Mouse (Mus musculus) heart, adult 8-10 months (tissue): ENCODE data around the gene Cdc42ep2. TPM values are rescaled to one million over a fixed set of nuclear protein-coding genes. Genes with fewer than 3 reads are reported as not detected.

Source experiments
- DNase-seq: peaks from one replicate; pipeline ENCODE4 v3.0.0; 2022; ENCODE audit warnings: low spot score
- total RNA-seq, 4 experiments: library from RNA; stranded (reverse); gene quantifications; 2 replicates each; pipeline ENCODE4 v1.2.4; 2022

Cdc42ep2 gene
- 1 to 10 TPM; 6.0 to 9.7 (median 8.9) TPM for total RNA-seq

DNA sequence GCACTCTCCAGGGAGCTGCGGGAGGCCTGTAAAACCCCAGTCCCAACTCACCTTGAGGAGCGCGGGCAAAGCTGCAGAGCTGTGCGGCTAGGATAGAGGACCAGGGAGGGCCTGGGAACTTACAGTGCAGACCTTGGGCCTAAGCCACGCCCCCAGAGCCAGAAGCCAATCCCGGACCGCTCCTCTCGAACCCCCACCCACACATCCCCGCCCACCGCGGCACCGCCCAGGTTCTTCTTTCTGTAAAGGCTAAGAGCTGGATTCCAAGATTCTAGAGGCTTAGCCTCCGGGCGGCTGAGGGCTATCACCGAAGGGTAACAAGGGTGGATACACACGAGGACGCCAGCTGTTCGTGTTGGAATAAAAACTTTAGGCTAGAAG, at the start of gene Cdc42ep2:
Gene Cdc42ep2 (minus strand): TSS at position 104 of the 381 bp plus-strand sequence.
- DNase-seq = peak; percentile 97

DNA sequence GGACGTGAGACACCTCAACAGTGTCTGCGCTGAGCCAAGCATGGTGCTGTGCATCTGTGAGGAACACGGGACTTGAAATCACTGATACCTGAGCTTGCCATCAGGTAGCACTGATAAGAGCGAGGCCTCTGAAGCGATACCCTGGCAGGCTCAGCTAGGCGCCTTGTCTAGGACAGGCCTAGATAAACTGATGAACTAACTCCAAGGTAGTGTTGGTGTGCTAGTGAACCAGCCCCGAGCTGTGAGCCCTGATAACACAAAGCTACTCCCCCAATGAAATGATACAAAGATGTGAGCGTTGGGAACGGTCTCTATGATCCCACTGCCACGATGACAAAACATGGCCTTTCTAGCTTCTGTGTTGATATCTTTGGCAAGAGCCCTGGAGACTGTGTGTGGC, 43.0 kb upstream of the Cdc42ep2 start:
- DNase-seq = no peak

DNA sequence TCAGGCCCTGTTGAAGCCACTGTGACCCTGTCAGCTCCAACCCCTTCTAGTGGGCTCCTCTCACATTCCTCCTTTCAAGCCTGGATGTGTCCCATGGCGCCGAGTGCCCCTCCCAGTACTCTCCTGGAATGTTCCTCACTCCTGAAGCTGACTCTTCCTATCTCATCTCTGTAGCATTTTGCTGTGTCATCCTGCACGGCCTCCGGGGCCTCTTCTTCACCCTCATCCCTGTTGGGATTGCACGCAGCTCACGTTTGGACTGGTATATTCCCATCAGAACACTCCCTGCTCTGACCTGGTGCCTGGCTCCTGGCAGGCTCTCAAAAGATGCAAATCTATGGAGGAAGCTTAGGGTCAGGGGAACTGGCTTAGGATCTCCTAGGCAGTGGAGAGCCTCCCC, 42.2 kb upstream of the Cdc42ep2 start:
- DNase-seq = no peak

DNA sequence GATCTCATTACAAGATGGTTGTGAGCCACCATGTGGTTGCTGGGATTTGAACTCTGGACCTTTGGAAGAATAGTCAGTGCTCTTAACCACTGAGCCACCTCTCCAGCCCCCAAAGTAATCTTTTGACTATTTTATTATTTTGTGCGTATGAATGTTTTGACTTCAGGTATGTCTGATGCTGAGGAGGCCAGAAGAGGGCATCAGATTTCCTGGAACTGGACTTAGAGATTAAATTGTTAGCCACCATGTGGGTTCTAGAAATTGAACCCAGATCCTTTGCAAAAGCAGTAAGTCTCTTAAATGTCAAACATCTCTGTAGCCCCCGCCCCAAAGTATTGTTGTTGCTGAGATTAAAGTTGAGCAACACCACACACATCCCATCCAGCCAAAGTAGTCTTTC, 41.3 kb upstream of the Cdc42ep2 start:
- no peak for DNase-seq

DNA sequence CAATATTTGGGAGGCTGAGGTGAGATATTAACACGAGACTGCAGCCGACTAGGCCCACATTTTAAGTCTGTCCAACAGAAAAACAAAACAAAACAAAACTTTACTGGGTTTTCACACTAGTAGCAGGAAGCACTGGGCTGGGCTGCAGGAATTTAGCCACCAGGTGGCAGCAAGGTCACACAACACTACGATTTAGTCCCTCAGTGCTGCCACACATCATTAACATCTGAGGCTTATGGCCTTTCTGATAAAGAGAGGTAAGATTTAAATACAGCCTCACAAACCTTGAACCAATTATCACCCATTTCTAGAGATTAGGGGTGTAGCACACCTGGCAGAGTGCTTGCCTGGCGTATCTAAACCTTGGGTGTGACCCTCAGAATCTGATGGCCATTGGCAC, 40.7 kb upstream of the Cdc42ep2 start:
- peak; percentile 69 for DNase-seq

DNA sequence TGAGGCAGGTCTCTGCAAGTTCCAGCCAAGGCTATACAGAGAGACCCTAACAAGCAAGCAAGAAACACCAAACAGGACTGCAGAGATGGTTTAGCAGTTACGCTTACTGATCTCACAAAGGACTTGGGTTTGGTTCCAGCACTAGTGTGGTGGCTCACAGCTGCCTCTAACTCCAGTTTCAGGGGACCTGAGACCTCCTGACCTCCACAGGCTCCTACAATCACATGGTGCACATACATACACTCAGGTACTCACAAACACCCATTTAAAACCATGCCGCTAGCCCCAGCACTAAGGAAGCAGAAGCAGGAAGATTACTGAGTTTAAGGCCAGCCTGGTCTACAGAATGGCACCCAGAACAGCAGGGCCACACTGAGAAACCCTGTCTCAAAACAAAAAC, 40.2 kb upstream of the Cdc42ep2 start:
- DNase-seq = no peak

DNA sequence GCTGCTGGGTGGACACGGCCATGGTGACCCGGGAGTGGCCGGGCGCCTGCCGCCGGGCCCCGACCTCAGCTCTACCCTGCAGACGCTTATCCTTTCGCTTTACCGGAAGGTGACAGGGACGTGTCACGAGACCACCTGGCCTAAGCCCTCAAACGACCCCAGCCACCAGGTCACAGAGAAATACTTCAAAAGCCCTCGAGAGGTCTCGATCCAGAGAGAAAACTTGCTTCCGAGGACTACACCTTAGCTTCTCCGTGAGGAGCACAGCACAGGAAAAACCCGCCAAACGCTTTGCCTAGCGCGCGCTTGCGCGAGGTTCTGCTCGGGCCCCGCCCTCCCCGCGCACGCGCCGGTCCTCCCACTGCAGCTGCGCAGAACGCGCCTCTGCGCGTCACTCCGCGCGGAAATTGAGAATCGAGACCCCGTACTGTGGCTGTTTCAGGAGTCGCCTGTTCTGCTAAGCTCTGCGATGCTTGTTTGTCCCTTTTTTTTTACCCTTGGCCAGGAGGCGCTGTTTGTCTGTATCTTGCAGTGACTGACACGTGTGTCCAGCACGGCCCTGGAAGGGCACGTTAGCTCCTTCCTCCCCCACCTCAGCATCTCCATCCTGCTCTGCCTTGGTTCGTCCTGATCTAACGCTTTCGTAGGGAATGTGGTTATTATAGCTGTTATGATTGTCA, 39.4 kb upstream of the Cdc42ep2 start, which contains the start of gene Pola2:
Gene Pola2 (minus strand): TSS at position 320 of the 680 bp plus-strand sequence.
- DNase-seq = peak; percentile 89

DNA sequence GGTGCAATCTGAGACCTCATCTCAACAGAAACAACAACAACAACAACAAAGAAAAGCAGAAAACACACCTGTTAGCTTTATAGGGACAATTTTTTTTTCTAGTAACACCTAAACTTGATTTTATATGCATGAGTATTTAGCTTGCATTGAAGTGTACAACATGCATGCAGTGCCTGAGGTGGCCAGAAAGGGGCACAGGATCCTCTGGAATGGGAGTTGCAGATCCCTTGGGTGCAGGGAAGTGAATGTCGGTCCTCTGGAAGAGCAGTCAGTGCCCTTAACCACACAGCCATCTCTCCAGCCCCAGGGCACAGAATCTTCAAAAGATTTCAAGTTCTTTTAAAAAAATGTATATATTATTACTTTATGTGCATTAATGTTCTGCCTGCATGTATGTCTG, 38.0 kb upstream of the Cdc42ep2 start:
- no peak for DNase-seq

DNA sequence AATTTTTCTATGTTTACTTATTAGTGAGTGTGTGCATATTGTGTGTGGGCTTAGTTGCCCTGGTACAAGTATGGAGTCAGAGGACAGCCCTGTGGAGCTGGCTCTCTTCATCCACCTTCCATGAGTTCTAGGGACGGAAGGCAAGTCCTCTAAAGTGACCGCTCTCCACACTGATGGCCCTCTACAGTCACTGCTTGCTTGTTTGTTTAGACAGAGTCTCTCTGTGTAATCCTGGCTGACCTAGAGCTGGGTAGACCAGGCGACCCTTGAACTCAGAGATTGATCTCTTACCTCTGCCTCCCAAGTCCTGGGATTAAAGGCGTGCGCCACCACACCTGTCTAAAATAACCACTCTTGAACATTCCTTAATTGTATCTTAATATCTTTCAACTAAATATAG, 32.8 kb upstream of the Cdc42ep2 start:
- DNase-seq = no peak

DNA sequence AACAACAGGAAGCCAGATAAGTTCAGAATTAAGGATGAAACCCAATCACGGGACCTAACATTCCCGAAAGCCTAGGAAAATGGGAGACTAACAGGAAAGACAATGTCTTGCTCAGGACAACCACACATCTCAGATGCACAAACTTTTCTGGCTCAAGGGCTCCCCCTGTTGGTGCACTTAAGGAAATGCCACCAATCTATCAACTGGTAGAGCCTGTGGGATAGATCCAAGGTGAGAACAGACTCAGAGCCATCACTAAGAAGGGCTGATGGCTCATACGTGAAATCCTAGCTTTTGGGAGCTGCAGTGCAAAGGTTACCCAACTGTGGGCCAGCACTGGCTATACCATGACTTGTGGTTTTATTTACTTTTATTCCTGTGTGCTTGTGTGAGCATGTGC, 32.1 kb upstream of the Cdc42ep2 start:
- peak; percentile 89 for DNase-seq

DNA sequence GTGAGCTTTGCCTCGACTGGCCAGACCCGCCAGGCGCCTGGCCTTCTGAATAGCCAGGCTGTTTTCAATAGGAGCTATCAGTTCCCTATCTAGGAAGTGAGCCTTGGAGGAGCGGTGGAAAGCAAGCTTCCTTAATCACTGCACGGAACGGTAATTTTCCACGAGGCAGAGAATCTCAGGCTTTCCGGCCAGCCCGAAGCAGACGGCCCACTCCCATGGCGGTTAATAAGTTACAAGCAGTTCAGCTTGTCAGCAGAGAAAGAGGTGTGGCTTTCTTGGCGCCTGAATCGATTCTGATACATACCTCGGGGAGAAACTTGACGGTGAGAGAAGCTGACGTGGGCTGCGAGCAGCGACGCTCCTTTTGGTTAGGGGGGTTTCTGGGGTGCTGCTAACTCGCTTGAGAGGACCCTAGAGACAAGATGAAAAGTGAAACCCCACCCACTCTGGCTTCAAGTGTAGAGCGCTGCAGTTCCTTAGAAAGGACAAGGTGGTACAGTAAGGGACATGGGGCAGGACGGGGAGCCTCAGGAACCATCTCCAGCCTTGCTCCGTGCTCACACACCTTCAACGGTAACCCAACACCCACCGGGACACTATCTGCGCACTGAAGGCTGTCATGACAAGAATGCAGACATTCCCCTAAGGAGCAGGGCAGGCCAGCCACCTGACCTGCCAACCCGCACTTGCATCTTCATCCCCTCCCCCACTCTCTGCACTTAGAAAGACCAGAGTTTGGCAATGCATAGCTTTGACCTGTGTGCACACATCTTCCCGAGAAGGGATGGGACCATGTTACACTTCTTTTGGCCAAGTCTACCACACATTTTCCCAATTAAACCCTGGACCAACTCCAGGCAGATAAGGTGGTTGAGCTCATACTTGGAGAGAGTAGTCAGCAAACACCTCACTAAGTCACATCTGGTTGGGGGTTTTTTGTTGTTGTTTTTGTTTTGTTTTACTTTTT, 31.4 kb upstream of the Cdc42ep2 start:
- DNase-seq = peak; percentile 73

DNA sequence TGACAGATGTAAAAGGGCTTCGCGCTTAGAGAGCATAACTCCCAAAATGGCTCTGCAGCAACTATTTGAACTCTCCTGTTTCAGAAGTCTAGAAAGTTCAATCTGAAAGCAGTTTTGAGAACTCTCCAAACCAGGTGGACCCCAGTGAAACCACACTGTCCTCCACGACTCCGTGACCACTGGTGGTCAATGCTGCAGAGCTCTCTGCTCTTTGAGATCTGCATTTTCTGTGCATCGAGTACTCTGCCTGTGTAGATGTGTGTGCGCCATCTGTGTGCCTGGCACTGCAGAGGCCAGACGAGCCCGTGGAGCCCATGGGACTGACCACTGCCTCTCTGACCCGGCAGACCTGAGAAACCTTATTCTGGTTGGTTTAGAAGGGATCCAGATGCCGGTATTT, 30.3 kb upstream of the Cdc42ep2 start:
- no peak for DNase-seq

DNA sequence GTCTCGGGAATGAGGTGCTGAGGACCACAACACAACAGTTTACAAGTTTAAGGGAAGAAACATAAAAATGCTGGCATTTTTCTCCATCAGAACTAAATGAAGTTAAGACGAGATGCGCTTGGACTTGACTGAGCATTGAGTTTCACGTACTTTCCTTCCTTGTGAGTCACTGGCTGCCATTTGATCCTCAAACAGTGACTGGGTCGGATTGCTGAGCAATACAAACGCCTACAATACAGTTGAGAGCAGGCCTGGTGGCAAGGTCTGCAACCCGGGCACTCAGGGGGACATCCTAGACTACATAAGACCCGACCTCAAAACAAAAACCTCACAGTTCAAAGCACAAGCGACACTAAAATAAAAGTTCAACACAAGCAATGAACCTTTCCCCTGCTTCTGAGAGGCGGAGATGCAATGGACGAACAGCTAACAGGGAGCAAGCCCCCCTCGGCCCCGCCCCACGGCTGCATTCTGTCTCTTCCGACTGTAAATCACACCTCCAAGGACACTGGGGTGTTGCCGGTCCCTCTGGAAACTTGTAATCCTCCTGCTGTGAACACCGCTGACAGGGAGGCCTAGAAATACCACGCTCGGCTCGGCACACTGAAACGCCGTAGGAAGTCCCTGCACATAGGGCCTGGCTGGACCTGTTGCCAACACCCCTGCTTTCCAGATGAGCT, 29.6 kb upstream of the Cdc42ep2 start:
- no peak for DNase-seq

DNA sequence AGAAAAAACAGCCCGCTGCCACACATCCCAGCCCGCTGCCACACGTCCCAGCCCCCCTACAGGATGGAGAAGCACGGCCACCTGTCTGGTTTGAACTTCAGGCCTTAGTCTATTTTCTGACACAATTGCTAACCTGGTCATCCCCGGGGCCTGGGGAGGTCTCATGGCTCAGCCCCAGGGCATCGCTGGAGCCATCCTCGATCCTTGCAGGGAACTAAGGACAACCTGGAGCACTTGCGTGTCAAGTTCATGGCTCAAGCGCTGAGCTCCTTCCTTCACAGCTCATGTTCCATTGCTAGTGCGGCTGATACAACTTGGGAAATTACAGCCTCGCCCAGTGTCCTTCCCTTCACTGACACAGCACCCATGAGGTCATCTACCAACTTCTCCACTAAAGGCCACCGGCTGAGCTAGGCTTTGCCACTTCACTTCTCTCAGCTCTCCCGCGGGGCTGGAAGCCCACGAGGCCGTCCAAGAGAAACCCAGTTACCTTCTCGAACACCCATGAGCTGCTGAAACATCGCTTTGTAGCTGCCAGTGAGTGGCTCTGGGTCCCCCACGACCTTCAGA, 28.7 kb upstream of the Cdc42ep2 start:
- no peak for DNase-seq

DNA sequence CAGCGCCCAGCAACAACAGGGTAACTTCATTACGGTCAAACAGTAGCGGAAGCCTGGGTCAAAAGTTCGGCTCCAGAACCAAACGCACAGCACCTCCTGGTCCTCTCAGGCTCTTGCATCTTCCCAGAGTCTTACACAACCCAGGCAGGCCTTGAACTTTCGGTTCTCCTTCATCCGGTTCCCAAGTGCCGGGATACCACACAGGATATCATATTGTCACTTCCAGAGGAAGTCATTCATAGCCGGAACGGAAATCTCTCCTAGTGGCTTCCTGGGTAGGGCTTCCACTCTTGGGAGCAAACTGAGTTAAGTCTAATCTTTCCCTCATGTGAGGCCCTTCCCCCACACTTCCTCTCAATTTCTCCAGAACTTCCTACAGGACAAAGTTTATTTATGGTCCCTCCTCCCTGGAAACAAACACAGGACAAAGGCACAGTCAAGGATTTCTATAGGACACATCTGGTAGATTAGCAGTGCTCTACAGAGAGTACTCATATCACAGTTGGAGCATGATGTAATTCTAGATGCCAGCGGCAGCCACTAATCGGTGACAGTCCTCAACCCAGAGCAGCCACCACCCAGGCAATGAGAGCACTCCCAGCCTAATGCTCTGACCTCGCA, 27.6 kb upstream of the Cdc42ep2 start:
- peak; percentile 94 for DNase-seq

DNA sequence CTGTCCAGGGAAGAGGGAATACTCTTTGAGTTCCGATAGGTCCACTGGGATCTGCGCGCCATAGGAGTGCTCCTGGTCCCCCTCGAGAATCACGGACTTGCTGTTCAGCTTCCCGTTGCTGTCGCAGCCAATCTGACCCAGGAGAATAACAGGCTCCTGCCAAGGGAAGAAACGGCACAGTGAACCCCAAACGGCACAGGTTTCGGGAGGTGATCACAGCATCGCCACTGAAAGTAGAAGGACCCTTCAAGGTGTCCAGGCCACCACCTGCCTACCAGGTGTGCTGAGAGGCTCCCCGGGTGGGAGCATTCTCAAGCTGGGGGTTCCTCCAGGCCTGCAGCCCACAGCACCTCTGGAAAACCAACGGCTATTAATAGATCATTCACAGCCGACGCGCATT, 27.0 kb upstream of the Cdc42ep2 start:
- DNase-seq = no peak

DNA sequence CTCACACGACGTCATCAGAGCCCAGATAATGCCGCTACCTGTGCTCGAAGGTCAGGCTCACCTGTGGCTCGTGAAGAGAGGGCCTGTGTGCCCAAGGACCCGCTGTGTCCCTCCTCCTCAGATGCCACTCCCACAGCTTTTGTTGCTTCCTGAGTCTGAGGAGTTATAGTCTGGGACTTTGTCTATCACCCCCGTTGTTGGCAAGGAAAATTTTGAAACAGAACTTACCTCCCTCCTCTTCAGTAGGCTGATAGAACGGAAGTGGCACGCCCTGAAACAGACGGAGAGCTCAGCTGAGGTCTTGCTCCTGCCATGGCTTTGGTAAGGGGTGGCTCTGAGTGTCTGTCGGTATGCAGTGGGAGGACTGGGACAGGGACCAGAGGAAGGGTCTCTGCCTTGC, 25.6 kb upstream of the Cdc42ep2 start:
- no peak for DNase-seq

DNA sequence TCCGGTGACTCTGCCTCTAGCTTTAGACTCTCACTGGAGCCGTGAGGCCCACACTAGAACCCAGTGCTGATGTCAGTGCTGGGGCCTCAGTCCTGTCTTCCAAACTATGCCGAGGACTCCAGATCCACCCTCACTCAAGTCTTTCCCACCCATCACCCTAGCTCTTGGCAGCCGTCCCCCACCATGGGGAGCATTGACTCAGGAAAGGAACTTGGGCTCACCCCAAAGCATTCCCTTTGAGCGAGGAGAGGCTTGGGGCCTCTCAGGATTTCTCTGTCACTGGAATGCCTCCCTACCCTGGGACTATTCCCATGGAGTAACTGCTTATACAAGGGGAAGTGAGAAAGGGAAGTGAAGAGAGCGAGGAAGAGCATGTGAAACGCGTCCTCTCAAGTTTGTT, 21.3 kb upstream of the Cdc42ep2 start:
- DNase-seq = no peak

DNA sequence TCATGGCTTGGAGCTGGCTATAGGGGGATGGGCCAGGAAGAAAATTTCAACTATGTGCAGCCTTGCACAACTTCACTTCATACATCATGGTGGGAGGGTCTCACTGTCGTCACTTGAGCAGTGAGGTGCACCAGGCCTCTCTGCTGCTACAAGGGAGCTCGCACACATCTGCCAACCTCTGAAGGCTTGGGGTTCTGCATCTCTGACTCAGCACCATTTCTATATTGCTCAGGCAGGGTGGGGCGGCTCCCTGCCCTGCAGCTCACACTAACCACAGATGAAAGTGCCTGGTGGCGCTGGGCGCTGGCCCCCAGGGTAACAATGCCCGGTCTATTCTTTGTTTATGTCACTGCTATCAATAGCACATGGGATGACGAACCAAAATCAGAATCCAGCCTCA, 20.4 kb upstream of the Cdc42ep2 start:
- DNase-seq = no peak

DNA sequence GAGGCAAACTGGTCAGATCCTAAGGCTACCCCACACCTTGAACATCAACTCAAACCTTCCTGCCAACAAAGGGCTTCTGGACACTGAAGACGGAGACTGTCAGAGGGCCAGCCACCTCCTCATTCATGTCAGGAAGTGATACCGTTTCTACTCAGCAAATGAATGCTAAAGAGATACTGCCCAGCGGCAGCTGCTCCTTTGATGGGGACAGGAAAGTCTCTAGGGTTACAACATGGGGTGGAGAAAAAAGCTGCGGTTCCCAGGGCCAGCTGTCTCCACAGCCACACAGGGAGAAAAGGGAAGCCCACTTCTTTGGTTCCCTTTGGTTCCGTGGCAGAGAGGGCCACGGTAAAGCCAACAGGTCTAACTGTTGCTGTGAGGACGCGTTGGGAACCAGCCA, 19.5 kb upstream of the Cdc42ep2 start:
- DNase-seq = no peak

DNA sequence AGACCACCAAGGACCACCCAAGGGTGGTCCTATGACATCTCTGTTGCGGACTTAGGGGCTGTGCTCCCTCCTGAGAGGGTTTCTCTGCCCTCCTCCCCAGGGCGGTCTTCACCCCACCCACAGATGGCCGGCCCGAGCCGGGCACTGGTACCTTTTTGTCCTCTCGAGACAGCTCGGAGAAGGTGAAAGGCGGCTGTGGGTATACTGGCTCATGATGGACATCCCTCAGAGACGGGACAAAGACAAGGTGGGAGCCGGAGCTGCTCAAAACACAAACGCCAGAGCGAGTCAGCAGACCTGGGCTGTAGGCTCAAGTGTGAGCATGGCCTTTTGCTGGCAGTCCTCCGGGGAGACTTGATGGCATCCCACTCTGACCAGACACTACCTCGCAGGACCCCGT, 18.8 kb upstream of the Cdc42ep2 start:
- no peak for DNase-seq

DNA sequence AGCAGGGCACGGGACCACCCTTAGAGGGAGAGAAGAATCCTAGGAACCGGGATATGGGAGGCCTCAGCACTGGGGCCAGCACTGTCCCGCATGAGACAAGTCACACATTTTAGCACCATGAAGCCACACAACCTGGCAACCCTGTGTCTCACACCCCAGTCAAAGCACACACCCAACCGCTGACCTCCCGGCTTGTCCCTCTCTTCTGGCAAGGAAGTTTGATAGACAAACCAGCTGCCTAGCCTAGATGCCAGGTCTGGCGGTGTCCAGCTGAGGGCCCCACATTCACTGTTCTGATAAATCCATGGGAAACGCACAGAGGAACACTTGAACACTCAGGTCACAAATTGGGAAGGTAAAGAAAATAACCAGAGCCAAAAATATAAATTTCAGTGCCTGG, 18.0 kb upstream of the Cdc42ep2 start:
- no peak for DNase-seq
